Mouse (Mus musculus): ENCODE measurements around the gene Schip1.
A peak's percentile ranks its signal among the peaks of the same experiment; 100 is the strongest.

The Schip1 gene

DNA sequence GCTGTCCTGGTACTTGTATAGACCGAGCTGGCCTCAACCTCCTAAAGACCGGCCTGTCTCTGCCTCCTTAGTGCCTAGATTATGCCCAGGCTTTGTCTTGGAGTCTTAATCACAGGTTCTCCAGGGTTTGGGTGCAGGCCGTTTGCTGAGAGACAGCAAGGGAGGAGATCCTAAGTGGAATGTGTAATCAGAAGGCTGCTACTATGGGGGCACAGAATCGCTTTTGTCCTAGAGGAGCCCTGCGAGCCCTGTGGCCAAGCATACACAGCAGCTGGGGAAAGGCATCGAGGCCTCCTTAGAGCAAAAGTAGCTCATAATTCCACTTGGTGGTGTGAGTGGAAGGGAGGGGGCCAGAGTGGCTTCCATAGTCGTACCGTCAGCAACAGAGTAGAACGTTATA, 419.4 kb downstream of the Schip1 start:
- DNase-seq = no peak

DNA sequence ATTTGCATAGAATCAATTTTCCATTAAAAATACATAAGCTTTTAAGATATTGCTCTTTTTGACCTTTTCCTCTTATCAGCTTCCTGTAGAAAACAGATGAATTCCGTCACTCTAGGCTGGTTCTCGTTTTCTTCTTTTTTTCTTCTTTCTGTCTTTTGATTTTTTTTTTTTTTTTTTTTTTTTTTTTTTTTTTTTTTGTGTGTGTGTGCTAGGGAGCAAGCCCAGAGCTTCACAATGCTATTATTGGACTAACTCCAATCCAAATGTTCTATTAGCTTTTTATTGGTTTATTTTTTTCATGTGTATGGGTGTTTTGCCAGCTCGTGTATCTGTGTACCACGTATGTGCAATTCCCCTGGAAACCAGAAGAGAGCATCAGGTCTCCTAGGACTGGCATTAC, 420.0 kb downstream of the Schip1 start:
- no peak for DNase-seq

DNA sequence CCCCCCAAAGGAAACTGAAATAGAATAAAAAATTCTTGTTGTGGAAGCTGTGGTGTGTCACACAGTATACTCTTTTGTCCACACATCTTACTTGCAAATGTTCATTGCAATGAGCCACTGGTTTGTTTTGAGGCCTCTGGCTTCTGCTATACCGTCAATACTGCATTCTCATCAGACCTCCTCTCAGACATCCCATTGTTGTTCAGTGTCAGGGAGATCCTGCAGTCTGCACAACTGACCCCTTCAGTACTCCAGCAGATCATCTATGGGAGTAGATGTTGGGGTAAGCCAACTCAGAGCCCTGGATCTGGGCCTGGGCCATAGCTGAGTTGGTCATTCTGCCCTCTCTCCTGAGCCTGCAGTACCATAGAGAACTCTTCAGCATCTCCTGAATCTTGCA, 423.0 kb downstream of the Schip1 start:
- DNase-seq = no peak

DNA sequence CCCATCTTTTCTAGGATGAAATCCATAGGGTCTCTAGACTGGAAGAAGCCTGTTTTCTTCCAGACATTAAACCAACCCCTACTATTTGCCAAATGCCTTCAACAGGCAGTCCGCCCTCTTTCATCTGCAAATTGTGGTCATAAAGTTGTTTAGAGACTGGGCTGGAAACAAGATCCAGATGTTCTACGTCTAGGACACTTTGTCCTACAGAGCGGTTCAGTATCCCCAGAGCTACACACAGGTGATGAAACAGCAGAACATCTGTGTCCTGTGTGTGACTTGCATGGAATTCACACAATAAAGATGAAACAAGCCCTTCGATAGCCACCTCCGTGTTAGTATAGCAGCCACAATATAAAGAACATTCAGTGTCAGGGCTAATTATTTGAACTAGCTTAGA, 423.7 kb downstream of the Schip1 start:
- no peak for DNase-seq

DNA sequence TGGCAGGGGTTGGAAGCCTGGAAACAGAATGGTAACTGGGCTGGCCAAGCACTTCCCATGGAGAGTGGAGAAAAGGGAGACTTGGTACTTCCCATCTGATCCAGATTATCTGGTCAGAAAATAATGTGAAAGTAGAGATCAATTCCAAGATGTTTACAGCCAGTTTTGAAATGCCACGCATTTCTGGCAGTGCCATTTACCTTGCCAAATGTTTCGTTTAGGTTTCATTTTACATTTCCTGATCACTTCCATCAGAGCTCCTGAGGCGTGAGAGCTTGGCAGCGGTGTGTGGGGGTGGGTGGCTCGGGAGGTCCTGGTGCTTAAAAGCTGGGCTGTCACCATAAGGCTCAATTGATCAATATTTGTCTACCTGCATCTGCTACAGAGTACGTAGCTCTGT, 426.9 kb downstream of the Schip1 start:
- DNase-seq = no peak

DNA sequence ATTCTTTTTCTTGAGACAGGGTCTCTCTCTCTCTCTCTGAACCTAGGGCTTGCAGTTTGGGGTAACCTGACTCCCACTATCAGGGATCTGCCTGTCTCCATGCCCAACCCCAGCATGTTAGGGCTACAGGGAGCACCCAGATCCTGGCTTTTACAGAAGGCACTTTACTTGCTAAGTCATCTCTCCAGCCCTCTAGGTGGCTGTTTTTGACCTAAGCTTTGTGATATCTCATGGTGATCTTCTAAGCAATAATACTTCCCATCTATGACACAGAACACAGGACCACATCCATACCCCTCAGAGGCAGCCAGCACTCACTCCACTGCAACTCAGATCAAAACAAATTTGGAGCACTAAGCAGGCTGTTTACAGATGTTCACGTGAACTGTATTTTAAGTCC, 427.5 kb downstream of the Schip1 start:
- no peak for DNase-seq

DNA sequence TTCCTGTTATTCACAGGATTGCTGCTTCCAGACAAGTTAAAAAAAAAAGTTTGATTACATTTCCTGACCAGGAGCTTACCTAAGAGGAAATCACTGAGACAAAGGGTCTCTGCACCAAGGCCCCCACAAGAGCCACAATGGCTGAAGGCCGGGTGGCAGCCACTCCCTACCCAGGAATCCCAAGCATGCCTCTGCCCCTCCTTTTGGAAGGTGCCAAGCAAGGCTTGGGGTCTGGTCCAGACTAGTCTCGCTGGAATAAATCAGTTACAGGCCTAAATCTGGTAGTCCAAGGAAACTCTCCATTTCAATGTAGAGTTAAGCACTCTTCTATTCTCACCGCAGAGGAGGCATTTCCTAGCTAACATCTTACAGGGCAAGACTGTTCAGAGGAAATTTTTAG, 427.9 kb downstream of the Schip1 start:
- no peak for DNase-seq

DNA sequence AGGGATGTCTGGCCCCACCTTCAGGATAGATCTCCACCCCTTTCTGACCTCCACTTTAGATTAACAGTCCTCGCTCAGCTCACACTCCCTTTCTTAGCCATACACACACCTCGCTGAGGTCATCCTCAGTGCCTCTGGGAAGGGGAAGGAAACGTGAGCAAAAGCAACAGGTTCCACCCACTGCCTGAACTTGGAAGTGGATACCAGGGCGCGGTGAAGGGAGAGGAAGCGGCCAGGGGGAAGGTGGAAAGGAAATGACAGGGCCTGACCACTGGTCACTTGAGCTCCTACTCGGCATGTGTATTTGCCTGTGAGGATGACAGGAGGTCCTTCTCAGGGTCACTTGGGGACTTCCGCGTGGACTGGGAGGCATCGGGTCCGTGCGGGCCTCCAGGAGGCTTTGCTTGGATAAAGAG, 428.6 kb downstream of the Schip1 start:
- DNase-seq = no peak

DNA sequence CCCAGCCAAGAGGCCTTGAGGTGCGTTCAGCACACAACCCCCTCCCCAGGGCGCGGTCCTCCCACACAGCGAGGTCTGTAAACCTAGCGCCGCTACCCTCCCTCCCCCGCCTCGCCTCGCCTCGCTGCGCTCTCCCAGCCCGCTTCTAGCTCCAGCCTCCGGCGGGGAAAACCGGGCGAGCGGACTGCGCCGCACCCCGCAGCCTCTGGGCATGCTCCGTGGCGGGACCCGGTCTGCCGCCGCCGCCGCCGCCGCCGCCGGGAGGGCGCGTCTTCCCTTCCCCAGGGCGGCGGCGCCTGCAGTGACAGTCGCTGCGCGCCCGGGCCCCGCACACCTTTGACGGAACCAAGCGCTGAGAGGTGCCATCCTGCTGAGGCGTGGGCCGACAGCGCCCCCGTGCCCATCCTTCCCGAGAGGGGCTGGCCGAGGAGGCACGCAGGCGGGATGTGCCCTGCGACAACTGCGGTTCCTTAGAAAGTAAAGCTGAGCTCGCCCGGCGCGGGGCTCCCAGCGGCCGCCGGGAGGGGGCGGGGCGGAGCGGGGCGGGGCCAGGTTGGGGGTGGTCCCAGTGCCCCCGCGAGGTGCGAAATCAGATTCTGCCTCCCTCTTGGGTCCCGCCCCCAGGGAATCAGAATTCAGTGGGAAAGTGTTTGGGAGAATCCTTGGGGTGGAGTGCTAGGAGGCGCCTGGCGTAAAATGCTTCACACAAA, 429.1 kb downstream of the Schip1 start:
- peak; percentile 36 for DNase-seq

DNA sequence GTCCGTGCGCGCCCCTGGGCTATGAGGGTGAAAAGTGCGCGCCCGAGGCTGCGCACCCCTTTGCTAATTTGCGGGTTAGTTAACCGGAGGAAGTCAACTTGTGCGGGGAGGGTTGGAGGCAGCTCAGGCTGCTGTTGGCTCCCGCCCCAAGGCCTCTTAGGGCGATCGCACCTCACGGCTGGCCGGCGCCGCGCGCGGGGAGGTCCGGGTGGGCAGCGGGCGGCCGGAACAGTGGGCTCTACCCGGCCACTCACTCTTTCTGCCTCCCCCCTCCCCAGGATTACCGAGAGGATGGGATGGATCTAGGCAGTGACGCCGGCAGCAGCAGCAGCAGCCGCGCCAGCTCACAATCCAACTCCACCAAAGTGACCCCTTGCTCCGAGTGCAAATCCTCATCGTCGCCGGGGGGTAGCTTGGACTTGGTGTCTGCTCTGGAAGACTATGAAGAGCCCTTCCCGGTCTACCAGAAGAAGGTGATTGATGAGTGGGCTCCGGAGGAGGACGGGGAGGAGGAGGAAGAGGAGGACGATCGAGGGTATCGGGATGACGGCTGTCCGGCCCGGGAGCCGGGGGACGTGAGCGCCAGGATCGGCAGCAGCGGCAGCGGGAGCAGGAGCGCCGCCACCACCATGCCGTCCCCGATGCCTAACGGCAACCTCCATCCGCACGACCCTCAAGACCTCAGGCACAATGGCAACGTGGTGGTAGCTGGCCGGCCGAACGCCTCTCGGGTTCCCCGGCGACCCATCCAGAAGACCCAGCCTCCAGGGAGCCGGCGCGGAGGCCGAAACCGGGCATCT, 429.9 kb downstream of the Schip1 start:
- DNase-seq = peak; percentile 23

DNA sequence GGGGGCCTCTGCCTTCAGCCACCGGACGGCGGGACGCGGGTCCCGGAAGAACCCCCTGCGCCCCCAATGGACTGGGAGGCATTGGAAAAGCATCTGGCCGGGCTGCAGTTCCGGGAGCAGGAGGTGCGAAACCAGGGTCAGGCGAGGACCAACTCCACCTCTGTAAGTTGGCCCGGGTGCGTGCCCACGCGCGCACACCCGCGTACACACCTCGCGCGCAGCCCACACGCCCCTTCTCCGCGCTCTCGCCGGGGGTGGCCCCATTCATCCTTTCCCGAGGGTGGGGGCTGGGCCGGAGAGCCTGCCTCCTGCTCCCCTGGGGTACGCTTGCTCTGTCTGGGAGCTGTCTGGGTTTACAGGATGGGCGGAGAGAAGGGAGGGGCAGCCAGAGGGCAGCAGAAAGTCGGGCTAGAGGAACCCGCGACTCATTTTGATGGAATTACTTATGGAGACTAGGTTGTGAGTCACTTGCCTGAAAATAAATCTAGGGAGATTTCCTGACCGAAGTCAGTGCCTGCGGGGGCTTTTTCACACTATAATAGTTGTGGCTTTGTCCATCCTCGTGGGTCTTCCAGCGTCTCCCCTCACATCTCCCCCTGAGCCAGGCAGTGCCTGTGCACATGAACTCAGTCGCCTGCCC, 430.6 kb downstream of the Schip1 start:
- peak; percentile 24 for DNase-seq

DNA sequence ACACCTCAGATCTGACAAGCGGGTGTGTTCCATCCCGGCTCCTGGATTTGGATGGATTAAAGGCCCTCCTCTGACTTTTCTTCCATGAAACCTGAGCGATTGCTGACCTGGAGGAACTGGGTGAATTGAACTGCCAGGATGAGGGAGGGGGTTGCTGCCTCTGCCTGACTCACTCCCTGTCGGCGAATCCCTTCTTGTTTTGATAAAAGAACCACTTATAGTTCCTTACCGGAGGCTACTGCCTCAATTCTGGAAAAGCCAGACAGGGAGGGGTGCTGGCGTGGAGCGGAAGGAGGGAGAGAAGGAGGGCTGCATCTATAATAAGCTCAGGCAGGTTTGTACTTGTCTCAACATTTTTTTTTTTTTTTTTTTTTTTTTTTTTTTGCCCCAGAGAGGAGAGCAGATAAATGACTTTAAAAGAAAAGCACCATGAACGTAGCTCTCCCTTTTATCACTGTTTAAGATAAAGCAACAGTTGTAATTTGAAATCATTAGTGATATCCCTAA, 431.2 kb downstream of the Schip1 start:
- DNase-seq = no peak

DNA sequence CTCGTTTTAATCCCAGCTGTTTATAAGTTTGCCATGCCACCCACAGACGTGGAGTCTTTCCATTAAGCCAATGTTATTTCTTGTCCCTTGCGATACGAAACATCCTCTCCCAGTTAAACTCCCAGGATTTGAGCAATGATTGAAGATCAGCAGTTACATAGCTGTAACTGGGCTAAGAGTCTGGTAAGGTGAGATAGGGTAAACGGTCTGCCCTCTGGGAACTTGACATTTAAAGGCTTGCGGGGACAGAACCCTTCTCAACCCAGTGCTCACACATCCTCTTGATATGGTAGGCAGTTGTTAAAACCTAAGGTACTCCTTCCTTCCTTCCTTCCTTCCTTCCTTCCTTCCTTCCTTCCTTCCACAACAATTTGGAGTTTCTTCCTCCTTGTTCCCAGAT, 431.9 kb downstream of the Schip1 start:
- no peak for DNase-seq

DNA sequence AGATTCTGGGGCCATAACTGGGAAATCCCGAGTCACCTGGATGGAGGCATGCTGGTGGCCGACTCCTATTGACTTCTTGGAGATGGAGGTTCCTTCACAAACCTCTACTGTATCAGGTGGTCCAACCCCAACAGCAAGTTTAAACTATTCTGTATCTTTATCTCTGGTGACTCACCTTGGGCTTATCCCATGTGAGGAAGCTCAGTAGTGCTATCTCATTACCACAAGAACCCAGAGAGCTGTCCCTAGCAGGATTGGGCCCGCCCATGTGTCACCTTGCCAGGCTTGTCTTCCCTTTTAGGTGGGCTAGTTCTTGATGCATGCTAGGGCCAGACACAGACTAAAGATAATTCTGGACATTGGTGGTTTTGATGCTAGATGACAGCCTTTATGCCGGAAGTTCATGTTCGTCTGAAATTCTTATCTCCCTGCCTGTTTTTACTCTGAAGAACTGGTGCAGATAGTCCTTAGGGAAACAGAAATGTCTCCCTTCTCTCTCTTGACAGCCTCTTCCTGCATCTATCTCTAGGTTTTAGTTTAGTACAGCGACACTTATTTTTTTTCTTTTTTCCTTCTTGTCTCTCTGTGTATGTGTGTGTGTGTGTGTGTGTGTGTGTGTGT, 435.0 kb downstream of the Schip1 start:
- no peak for DNase-seq

DNA sequence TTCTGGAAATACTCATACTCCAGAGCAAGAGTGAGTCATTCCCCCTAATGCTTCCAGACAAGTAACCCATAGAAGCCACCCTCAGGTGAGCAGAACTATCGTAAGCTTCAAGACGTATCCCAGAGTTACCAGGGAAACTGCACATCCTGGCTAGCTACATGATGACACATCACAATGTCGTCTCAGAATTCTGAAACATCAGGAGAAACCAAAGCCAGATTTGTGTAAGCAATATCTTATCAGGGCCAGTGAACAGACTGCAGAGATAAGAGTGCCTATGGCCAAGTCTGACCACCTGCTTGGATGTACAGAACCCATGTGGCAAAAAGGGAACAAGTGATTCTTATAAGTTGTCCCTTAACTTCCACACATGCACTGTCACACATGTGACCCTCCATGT, 440.2 kb downstream of the Schip1 start:
- DNase-seq = no peak

DNA sequence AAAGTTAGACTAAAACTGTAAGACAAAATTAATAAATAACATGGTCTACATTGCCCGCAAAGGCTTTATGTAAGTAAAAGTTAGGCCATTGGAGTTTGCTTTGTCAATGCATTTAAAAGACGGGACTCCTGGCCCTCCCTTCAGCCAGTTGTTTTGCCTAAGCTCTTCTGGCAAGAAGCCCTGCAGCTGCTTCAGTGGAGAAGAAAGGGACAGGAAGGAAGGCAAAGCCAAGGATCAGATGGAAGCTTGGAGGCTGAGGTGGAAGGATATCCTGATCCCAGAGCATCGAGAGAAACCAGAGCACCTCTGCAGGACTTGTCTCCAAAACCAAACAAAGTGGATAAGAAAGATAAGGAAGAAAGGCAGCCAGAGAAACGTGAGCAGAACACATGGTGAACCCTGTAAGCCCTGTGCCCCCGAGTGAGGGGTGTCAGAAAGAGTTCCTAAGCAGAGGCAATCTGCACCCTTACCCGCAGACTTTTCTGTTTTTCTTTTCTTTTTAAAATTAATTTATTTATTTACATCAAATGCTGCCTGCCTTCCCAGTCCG, 442.2 kb downstream of the Schip1 start:
- DNase-seq = no peak

DNA sequence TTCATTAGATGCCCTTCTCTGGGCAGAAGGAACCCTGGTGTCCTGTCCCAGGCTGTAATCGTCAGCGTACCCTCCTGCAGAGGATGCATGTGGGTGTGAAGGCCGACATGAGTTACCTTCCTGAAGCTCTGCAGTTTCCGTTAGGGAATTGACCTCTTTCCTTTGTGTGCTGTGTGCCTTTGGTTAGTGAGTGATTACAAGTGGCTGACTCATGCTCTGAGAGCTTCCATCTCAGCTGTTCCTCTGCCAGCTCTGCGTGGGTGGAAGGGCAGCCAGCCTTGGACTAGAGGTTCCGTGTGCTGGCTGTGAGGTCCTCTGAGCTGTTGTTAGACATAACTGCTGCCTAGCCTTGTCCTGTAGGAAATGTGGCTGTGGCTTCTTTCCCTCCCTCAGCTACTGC, 444.0 kb downstream of the Schip1 start:
- peak; percentile 75 for DNase-seq

DNA sequence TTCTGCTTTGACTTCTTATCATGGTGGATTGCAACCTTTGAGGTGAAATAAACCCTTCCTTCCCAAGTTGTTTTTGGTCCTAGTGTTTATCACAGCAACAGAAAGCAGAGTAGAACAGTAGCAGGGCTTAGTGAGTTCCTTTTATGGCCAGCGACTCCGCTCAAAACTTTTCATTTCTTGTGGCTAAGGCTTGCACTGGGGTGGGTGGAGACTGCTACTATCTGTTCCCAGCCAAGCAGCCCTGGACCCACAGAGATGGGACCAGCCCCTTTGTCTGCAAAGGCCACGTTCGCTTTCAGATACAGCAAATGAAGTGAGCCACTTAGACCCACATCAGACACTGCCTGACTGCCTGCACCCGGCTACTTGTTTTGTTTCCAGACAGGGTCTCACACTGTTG, 446.3 kb downstream of the Schip1 start:
- no peak for DNase-seq

DNA sequence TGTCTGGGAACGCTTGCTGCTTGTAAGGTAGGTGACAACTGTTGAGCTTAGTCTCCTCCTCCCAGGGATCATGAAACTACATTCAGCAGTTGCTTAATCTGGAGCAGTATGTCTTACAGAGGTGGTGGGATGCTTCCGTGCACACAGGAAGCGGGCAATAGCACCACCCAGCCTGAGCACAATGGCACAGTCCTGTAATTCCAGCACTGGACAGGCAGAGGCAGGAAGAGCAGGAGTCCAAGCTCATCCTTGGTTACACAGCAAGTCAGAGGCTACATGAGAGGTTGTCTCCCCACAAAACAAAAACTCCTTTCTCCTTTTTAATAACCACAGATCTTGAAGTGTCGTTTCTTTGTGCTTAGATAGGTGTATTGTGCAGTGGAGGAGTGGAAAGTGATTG, 447.1 kb downstream of the Schip1 start:
- DNase-seq = no peak

DNA sequence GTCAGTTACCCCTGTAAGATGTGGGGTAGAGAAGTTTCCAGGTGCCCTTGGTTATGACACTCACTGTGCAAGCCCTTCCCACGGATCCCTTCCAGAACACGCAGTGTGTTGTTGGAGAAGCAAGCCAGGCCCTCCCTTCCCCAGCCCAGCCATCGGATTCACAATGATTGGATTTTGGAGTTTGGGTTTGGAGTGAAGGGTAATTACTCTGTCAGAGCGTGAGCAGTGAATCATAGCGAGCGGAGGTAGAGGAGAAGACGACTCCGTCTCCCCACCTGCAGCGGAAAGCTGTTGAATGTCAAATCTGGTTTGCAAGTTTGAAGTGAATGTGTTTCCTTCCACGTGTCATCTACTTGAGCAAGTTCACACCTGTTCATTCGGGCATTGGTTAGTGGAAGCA, 447.7 kb downstream of the Schip1 start:
- no peak for DNase-seq

DNA sequence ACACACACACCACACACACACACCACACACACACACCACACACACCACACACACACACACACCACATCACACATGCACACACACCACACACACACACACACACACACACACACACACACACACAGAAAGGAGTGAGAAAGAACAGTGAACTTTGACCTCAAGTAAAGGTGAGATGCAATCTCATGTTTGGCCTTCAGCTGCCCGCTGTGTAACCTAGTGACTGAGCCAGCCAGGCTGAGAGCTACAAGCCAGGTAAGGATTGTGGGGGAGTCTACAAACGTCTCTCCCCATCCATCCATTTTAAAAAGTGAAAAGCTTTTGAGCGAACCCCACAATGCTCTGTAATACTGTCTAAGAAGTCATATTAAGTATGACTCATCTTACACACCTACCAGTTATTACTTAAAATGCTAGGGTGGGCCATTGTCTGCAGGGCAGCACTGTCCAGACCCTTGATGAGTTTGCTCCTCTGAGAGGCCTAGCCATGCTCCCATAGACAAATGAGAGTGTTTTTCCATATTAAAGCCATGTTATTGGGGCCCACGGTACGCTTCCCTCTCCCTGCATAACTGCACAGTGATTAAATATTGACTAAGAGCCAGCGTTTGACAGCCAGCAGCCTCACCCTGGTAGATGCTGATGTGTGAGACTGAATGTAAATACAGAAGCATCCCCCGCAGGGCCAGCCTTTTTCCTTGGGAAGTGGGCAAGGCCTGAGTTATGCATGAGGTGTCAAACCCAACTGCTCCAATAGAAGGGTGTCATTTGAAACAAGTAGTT, 448.9 kb downstream of the Schip1 start:
- DNase-seq = no peak

DNA sequence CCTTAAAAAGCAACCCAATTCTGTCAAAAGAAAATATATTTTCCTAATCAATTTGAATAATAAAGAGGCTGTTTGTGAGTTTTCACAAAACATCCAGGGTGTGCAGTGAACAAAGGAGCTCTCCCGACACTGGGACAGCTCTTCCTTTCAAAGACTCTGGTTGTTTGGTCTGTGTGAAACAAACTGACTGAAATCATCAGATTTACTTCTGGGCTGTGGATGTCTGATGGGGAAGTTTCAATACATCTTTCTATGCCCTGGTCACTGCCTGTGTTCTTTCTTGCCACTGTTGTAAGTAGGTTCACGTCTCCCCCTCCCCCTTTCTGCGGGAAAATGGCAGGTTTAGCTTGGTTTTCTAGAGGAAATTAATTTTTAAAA, 449.5 kb downstream of the Schip1 start:
- no peak for DNase-seq

Measured in cerebellum, adult 9-11 months (tissue).